Mouse (Mus musculus): ENCODE measurements at regions not wholly inside any gene's neighbourhood (a gene's known extent, or its start where the extent isn't known, plus 50 kb on each side); places are given as distances from the start of the nearest gene placed in this dataset.

DNA sequence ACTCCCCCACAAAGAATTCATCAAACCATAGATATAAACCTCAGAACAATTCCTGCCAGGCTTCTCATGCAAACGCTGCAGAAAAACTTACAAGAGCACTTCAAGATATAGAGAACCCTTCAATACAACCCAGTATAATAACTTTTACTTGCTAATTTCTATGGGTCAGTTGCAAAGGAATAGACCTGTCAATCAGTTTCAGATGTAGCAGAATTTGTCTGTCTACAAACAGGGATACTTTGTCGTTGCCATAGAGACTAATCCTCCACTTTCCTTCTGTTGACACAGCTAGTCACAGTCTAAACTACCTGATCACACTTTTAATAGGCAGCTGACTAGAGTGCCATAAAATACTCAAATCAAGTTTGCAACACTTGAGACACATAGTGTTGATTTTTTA, 260.2 kb upstream of the Arrdc3 start:
- TF ChIP-seq EP300 (IDR thresholded peaks at IDR 0.05; ENCODE audit: low read depth) (no peak), CTCF (IDR thresholded peaks at IDR 0.05; ENCODE audit: low read depth) (no peak)
